Mouse (Mus musculus) urinary bladder, postnatal 10 days (tissue): Measurements from ENCODE around the gene Gm45716.
"Not testable (repeated sequence)": the region's sequence is repeated elsewhere in the genome, so short reads cannot be mapped to it uniquely, and the experiment has no call there.

Experiments used
- DNase-seq: peaks from one replicate; pipeline ENCODE4 v3.0.0; 2022; ENCODE audit warnings: low spot score

Gene Gm45716

DNA sequence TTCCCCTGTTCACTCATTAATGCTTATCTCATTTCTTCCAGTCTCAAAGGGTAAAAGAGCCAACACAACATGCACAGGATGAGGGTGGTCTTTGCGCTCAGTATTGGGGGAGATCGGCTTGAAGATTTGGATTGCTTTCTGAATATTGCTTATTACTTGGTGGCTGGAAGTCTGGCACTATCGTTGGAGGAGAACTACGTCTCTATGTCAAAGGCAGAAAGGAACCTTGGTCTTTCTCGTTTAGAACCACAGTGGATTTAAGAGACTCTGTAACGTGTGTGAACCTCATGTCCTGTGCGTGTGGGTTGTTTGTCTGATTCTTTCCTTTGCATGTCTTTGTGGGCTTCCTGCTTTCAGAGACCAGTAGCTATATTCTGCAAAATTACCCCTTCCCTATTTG is 63.2 kb downstream of the Gm45716 start:
- DNase-seq: no peak

DNA sequence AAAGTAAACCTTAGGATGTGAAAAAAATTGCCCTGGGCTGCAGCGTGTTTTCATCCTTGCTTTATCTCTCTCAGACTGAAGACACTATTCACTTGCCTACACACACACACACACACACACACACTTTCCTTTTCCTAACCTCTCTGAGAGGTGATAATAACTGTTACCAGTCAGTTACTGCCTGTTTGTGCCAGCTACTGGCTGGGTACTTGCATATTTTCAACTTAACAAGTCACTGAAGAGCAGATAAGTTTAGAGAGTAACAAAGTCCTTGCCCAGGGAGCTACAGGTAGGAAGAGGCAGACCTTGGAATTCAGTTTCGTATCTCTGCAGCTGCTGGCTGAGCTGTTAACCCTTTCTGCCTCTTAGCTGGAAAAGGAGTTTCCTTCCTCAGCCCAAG is 64.4 kb downstream of the Gm45716 start:
- no peak for DNase-seq

DNA sequence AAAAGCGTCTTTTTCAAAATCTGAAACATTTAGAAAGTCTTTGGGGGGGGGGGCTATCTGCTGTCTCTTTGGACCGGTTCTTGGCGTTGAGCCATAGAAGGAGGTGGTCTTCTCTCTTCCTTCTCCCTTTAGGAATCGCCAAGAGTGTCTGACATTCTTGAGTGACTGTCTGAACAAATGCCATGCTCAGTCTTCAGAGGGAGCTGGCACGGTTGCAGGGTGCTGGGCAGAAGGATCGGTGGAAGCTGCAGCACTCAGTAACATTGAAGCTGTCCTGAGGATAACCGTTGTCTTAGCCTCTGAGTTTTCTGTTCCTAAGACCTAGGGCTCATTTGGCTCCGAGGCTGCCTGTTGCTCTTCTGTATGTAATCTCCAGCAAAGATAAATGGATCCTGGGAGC is 64.9 kb downstream of the Gm45716 start:
- DNase-seq: no peak

DNA sequence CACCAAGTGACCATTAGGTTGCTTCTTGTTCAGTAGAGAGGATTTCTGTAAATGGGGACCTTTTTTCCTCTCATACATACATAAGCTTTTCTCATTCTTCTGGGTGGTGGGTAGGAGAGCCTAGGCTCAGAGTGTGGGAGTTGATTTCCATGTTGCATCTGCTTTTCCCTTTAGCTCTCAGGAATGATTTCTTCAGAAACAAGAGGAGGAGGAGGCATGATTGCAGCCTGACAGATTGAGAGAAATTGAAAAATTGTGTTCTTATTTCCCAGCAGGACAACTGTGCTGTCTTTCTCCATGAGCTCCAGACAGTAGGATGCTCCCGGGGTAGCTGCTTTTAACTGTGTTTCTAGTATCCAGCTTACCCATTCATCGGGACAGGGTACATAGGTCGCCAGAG is 67.1 kb downstream of the Gm45716 start:
- DNase-seq: no peak

DNA sequence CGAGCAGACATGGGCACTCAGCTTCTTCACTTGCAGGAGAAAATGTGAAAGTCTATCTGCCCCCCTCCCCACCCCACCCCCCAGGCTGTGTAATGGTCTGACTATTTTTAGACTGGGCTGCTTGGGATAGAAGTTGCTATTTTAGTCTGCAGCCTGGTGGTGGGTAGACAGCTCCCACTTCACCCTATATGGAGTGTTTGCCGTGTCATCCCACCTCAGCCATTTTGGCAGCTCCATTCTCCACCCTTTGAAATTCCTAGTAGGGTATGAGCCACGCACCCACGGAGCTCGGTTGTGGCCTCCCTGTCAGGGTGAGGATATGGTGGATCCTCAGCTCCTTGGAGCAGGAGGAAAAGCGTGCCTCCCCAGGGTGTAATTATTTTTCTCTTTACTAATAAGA is 68.2 kb downstream of the Gm45716 start:
- DNase-seq: no peak

DNA sequence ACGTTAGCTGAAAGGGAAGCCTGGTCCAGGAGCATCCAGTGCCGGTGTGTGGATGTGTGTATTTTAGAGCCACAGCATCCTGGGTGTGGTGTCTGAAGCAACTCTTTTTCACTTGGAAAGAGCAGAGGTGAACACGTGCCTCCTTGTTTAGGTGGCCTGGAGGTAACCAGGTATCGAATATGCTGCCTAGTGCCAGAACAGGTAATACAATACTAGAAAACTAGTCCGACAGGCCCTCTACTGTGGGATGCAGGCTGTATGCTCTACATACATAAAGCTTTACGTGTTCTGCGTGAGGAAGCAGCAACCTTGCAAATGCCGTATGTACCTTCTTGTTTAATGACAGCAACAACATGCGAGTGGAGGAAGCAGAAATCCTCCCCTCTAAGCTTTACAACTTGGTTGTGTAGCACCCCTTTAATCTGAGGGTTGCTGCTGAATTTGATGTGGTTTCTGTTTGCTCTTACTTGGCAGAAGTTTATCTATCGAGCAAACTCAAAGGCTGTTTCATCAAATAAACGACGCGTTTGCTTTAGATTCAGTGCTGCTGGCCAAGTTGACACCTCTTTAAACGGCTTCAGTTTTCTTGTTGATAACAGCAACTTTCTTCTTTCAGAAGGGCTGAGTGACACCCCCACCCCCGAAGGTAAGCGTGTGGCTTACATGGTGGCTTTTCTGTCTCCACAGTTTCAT is 69.5 kb downstream of the Gm45716 start:
- DNase-seq: no peak

DNA sequence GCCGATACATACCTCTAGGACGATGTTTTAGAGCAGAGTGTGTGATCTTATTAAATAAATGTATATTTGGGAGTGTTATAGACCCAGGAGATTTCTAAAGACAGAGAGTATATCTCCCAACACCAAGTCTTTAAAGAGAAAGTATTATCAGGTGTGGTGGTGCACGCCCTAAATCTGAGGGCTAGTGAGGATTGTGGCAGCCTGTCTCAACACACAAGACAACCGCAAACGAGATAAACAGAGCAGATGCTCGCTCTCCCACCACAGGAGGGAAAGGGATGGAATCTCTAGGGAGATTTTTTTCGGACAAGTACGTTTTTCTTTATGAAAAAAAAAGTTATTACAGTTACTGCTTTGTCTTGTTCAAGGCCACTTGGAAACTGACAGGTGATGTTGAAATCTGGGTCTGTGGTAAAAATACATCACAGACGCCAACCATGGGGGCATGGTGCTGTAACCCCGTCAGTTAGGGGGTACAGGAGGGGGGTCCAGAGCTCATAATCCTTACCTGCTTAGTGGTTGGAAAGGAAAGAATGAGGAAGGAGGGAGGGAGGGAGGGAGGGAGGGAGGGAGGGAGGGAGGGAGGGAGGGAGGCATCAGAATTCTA is 70.9 kb downstream of the Gm45716 start:
- DNase-seq: no peak

DNA sequence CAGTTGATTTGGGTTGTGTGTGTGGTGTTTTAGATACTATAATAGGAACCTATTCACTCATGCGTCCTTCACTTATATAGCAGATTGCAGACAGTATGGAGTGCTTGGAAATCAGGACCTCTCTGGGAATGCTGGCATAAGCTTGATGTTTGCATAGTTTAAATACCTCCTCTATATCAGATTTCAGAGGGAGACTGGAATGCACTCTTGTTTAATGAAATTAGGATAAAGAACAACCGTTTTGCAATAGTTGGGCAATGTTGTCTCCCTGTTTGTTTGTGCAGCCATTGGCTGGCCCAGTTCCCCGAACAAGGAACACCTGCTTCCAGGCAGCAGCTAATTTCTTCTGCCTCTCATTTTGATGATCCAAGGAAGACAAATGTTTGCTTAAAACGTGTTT is 71.6 kb downstream of the Gm45716 start:
- no peak for DNase-seq

DNA sequence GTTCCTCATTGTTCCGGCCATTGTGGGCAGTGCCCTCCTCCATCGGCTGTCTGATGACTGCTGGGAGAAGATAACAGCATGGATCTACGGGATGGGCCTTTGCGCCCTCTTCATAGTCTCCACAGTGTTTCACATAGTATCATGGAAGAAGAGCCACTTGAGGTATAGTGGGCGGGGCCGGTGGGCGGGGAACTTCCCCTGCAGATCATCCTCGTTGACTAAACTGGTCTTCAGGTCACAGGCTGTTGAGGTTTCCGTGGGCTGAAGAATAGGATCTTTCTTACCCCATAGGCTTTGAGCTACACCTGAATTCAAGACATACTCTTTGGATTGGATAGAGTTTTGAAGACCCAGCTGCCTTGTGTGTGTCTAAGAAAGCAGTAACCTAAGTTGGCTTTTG is 72.3 kb downstream of the Gm45716 start:
- DNase-seq: no peak

DNA sequence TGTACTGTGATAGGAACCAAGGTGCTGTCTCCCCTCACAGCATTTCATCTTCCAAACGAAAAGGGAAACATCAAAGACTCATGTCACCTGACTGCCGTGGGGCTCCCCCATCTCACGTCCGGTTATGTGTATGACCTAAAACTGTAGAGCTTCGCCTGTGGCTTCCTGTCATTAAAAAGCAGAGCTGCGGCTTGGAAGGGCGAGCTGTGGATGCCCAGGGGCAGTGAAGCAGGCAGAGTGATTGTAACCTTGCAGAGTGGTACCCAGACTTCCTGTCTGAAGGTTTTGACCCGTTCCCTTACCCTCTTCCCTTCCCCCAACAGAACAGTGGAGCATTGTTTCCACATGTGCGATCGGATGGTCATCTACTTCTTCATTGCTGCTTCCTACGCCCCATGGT is 76.7 kb downstream of the Gm45716 start:
- no peak for DNase-seq

DNA sequence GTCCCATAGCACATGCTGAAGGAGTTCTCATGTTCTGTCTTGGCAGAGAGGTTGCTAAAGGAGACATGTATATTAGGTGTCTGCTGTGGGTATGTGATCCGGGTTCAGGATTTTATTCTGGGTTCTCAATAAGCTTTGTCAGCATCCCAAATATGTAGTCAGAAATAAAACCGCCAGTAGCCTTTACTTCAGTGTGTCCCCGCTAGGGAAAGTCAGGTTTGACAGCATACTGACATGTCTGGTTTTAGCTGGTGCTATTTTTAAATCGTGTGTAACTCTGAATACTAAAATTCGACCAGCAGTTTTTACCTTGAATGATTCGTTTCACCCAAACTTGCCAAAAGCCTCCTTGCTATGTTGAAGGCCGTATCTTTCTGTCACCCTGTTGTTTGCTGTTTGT is 78.1 kb downstream of the Gm45716 start:
- no peak for DNase-seq

DNA sequence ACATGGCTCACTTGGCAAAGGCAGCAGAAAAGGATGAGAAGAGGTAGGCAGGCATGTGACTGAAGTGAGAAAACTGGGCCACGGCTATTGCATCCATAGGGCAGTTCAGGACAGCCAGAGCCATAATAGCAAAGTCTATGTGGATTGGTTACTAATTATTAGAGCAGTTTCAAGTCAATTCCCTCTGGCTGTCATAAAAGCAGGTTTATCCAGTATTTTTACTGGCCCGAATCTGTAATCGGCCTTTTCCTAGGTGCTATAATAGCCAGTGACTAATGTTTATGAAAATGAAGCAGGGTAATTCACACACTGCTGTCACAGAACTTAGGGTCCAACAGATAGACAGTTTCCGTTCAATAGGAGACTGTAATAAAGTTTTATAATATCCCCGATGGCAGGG is 81.5 kb downstream of the Gm45716 start:
- no peak for DNase-seq

DNA sequence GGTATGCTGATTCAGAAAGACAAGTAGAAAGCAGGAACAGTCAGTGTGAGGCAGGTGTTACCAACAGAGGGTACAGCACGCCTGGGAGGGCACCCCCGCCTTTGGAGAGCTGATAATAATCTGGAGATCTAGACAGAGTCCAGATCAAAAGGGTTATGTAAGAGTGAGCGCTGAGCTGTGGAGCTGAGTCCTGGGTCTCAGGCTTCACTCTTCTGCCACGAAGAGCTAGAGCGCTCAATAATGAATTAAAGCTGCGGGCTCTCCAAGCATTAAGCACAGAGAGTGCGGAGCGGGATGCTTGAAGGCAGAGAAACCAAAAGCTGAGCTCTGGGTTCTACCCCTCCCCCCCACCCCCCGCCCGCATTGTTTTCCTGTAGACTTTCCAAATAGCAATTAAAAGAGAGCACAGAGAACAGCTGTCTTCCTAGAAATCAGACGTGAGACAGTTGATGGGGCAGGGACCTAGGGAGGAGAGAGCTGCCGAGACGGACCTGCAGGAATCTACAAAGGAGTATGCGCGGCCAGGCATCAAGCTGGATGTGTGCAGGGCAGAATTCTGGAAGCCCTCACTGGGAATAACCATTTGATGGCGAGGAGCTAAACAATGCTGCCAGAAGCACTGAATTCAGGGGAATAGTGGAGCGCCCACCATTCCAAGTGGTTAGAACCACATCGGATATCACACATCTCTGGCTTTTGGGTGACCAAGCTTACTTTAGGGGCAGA is 82.1 kb downstream of the Gm45716 start:
- DNase-seq: no peak

DNA sequence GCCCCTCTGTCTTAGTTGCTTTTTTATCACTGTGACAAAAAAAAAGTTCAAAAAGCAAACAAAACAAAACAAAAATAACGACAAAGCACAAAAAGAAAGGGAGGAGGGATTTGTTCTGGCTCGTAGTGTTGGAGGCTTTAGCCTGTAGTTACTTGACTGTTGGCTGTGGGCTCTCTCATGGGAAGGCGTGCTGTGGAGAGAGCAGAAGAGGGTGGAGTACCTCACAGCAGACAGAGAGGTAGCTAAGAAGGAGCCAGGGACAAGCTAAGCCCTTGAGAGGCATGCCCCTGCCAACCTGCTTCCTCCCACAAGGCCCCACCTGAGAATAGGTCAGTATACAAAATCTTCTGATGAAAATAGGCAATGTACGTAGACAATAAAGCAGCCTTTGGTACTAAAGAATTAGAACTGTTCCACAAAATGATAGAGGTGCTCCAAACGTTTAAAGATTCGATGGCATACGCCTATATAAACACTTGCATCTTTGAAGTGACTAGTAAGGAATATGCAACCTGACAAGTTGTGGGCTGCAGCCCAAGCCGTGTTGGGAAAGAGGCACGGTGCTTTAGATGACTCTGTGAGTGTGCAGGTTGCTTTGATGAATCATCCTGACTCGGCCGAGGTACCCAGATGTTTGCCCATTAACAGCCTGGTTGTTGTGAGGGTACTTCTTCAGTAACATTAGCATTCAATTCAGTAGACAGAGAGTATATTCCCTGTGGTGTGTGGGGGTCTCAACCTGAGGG is 82.8 kb downstream of the Gm45716 start:
- no peak for DNase-seq

DNA sequence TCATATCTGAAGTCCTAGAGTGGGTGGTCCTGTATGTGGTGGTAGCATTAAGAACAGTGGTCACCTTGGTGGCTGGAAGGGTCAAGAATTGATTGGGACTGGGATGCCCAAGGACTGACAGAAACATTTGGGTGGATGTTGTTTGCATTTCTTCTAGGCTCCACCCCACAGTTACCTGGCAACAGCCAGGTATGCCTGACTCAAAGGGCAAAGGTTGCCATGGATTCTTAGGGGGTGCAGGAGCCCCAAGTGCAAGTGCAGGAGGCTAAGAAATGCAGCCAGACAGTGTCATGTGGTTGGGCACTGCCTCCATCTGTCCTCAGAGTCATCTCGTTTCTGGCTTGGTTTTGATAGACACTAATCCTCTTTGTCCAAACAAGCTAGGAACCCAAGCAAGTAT is 86.7 kb downstream of the Gm45716 start:
- DNase-seq: no peak

DNA sequence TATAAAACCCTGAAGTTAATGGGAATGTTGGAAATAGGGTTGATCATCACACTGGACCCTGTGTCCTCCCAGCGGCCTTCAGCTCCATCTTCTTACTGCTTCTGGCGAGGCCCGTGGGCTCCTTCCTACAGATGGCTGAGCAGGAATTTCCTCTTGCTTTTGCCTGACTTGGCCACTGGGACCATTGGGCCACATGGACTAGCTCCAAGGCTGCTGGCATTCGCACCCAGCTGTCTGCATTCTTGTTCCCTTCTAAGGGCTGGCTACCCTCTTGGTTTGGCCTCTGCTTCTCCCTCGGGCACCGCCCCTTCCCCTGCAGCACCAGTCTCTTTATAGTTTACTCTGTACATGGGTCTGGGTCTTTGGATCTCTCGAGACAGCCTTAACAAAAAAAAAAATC is 88.2 kb downstream of the Gm45716 start:
- no peak for DNase-seq

DNA sequence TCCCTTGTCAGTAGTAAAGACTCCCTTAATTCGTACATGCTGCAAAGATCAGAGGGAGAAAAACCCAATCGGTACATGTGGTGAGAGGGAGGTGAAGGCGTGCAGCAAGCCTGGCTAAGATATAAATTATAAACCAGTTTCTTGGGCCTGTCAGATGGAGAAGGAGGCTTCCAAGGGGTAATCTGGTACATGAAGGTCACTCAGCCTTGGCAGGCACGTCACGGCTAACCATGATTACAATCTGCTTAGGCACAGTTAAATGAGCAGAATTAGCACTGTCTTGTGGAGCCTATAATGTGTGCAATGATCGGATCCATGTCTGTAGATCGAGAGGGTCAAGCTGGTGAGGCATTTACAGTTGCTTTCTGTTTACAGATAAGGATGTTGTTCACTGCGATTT is 88.7 kb downstream of the Gm45716 start:
- no peak for DNase-seq

DNA sequence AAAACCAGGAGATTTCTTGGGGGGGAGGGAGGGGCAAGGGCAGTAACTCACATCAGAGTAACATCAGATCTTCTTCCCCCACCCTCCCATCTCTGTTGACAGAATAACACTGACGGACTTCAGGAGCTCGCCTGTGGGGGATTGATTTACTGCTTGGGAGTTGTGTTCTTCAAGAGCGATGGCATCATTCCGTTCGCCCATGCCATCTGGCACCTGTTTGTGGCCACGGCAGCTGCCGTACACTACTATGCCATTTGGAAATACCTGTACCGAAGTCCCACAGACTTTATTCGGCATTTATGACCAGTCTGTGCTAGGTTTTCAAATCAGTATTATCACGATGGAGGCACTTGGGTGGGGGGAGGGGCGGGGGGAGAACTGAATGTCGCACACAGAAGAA is 89.1 kb downstream of the Gm45716 start:
- no peak for DNase-seq

DNA sequence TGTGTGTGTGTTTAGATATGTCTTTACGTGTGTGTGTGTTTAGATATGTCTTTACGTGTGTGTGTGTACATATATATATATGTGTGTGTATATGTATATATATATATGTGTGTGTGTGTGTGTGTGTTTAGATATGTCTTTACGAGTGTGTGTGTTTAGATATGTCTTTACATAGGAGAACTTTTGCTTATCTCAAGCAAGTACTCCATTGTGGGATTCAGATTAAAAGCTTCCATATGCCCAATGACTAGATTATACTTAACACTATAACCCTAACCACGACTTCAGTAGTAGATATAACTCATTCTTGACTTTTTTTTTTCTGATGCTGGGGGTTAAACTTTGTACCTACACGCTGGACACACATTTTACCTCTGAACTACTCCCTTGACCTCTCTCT is 92.6 kb downstream of the Gm45716 start:
- no peak for DNase-seq

DNA sequence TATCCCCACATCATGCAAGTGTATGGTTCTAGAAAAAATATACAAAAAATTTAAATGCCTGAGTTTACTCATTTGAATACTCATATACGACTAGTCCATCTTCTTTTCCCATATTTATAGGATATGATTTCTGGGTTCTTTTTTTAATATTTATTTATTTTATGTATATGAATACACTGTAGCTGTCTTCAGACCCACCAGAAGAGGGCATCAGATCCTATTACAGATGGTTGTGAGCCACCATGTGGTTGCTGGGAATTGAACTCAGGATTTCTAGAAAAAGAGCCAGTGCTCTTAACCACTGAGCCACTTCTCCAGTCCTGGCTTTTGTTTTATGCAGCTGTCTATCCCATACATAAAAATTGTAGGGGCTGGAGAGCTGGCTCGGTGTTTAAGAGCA is 94.5 kb downstream of the Gm45716 start:
- DNase-seq: not testable (repeated sequence)

DNA sequence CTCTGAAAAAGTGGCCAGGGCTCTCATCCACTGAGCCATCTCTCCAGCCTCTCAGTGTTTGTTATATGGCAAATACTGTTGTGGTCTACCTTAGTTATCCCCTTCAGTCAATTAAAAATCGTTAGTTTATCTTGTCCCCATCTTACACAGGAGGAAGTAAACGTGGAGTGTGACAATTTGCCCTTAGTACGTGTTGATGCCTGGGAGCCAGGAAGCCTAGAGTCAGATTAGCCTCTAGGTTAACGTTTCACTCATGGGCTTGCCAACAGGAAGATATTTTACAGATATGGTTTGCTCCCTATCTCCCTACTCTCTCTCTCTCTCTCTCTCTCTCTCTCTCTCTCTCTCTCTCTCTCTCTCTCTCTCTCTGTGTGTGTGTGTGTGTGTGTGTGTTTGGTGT is 95.7 kb downstream of the Gm45716 start:
- no peak for DNase-seq

DNA sequence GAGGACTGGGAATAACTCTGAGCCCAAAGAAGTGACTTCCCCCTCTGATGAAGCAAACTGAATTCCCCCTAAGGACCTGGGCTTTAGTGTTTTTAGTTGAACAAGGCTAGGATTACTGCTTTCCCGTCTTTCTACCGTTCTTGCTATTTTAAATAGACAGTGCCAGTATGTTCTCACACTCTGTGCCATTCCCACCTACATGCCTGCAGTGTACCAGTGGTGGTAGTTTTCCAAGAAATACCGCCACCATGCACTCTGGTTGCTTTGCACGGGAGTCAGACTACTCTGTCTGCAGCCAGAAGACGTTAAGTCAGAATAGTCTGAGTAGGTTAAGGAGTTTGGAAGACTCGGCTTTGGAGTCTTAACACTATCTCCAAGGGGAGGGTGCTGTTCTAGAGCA is 96.1 kb downstream of the Gm45716 start:
- no peak for DNase-seq

DNA sequence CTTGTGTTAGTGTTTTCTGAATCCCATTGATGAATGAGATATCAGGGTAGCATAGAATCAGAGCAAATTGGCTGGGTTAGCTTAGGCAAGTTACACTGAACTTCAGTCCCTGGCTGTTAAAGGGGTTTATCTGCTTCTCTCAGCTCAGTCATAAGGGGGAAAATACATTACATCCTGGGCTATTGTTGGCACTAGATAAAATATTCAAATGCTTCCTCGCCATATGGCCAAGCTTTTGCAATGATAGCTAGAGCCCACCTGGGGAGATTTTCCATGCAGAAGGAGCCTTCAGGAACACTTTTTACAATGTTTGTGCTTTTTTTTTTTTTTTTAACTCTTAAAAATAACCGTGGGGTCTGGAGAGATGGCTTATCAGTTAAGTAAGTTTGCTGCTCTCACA is 96.6 kb downstream of the Gm45716 start:
- no peak for DNase-seq
